Mouse (Mus musculus) C3H10T1/2 (cell line): ENCODE measurements around the gene Aicda. TPM values are rescaled to one million over a fixed set of nuclear protein-coding genes. Genes with fewer than 3 reads are reported as not detected.

Experiments
- polyA plus RNA-seq, 2 experiments: library from polyadenylated mRNA; unstranded; fragments of >200 nt; fragmentation: generic; extraction: Trizol; gene quantifications; one replicate each; pipeline ENCODE4 v1.2.1; 2012; ENCODE audit warnings: missing spikeins in 2 of 2

Aicda gene
- polyA plus RNA-seq = not detected

DNA sequence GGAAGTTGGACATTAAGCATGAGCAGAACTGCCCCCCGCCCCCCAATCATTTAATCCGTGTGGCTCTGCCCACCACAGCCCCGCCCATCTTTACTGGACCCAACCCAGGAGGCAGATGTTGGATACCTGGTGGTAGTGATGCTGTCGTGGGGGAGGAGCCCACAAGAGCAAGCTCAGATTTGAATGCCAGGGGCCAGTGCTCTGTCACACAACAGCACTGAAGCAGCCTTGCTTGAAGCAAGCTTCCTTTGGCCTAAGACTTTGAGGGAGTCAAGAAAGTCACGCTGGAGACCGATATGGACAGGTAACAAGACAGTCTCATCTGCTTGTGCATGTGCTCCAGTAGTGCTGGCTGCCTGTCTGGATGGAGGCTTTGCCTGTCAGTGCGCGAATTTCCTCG, at the start of gene Aicda:
Aicda (plus strand) TSS at position 196 of the 400 bp plus-strand sequence.

GRCm38 (mm10) chr6:122505545-122505944, 48.1 kb upstream of the Aicda start, which contains the start of gene Mfap5:
Mfap5 (plus strand) TSS chr6:122505845.

DNA sequence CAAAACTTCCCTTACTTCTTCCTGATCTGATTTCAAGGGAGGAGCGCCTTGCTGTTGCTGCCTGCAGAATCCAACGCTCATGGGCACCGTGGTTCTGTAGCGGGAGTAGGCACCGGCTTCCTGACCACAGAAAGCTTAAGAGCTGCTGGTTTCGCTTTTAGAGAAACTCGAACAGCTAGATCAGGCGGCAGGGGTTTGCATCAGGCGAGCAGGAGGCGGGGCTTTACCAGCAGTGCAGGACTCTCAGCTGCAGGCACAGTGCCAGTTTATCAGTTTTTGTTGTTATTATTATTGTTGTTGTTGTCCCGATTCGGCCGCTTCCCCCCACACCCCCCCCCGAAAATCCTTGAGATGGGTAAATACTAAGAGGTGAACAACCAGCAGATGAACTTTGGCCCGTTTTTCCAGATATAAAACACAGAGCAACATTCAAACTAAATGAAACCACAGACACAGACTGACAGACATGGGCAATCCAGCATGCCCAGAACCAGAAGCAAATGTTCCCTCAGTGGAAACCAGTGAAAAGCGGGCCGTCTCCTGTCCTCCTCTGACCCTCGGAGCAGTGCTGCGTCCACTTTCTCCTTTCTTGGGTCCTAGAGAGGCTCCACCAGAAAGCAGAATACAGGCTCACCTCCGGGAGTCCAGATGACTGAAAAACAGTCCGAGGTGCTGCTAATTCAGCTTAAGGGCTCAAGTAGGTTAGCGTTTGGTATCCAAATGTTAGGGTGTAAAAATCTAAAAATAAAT, 48.8 kb downstream of the Aicda start, which contains the start of gene Apobec1:
Apobec1 (minus strand) TSS at position 203 of the 750 bp plus-strand sequence.

DNA sequence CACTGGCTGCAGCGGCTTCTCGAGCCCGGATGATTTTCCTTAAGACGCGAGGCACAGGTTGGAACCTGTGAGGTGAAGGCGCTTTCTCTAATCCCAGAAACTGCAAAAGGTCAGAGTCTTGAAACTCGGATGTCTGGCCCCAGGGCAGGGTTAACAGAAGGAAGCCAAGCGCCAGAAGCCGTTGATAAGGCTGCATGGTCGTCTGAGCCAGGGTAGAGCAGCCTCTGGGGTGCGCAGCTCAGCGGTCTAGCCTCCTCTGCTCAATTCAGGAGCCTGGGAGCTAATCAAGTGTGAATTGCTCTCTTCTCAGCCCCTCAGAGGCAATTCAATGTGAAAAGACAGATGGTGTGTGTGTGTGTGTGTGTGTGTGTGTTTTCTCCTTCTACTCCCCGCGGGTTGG, 56.2 kb downstream of the Aicda start, which contains the start of gene Gdf3:
Gdf3 (minus strand) TSS at position 317 of the 400 bp plus-strand sequence.

Other genes with a start within 250 kb of the Aicda start
- gene M6pr, start 245.1 kb upstream of the Aicda start, polyA plus RNA-seq = 10 to 100 TPM; 14.5 to 50.3 TPM
- gene Phc1, start 213.2 kb upstream of the Aicda start, polyA plus RNA-seq = 10 to 100 TPM in 1 of 2 experiments, 1 to 10 TPM in 1; 5.8 to 20.0 TPM
- gene Rimklb, start 55.0 kb upstream of the Aicda start, polyA plus RNA-seq = not detected
- gene Mfap5, start 48.0 kb upstream of the Aicda start, polyA plus RNA-seq = 1 to 10 TPM; 1.1 to 5.4 TPM
- 1 to 10 TPM in 1 of 2 experiments, under 1 TPM in 1; 0.20 to 3.9 TPM for gene Apobec1, start 48.6 kb downstream of the Aicda start, polyA plus RNA-seq
- not detected for gene Gdf3, start 56.3 kb downstream of the Aicda start, polyA plus RNA-seq
- not detected for gene Dppa3, start 72.6 kb downstream of the Aicda start, polyA plus RNA-seq
- not detected for gene Nanog, start 153.7 kb downstream of the Aicda start, polyA plus RNA-seq
- under 1 TPM; 0.01 TPM for gene Slc2a3, start 247.8 kb downstream of the Aicda start, polyA plus RNA-seq